Mouse (Mus musculus) MEL (cell line): ENCODE measurements around the gene Gm26566. TPM values are rescaled to one million over a fixed set of nuclear protein-coding genes. Genes with fewer than 3 reads are reported as not detected.
"Not testable (repeated sequence)": the region's sequence is repeated elsewhere in the genome, so short reads cannot be mapped to it uniquely, and the experiment has no call there.

ENCODE experiments used
- DNase-seq: peaks from one replicate; pipeline ENCODE4 v3.0.0; 2011; ENCODE audit warnings: low read depth, low spot score
- H3K27ac ChIP-seq: 2 replicates; pipeline ENCODE4 v1.5.1; 2012; ENCODE audit warnings: low read depth, mild to moderate bottlenecking, control low read depth, low read length, moderate library complexity; ENCODE audit not compliant: control insufficient read depth
- H3K27me3 ChIP-seq, 2 experiments: fragments of 150-350 bp in 1 of 2; sonication (generic) in 1 of 2; 2 replicates each; pipeline ENCODE4 v1.6.1; 2012; ENCODE audit warnings: low read length in 2 of 2, mild to moderate bottlenecking in 2 of 2, improper control_type of control experiment in 1 of 2, moderate library complexity in 1 of 2; ENCODE audit not compliant: insufficient read depth in 2 of 2, control insufficient read depth in 1 of 2
- H3K36me3 ChIP-seq, 2 experiments: 2 replicates each; pipeline ENCODE4 v1.6.1; 2012 to 2014; ENCODE audit warnings: low read length in 2 of 2, improper control_type of control experiment in 1 of 2, inconsistent platforms in 1 of 2, mild to moderate bottlenecking in 1 of 2; ENCODE audit not compliant: insufficient read depth in 2 of 2, control insufficient read depth in 1 of 2
- H3K4me1 ChIP-seq, 2 experiments: fragments of 150-350 bp in 1 of 2; sonication (generic) in 1 of 2; 2 replicates each; pipeline ENCODE4 v1.6.1; 2012; ENCODE audit warnings: low read length in 2 of 2, improper control_type of control experiment in 1 of 2, mild to moderate bottlenecking in 1 of 2; ENCODE audit not compliant: insufficient read depth in 2 of 2, control insufficient read depth in 1 of 2
- H3K4me3 ChIP-seq, 2 experiments: fragments of 150-350 bp in 1 of 2; sonication (generic) in 1 of 2; 2 replicates each; pipeline ENCODE4 v1.5.1; 2012; ENCODE audit warnings: low read depth in 2 of 2, low read length in 2 of 2, mild to moderate bottlenecking in 2 of 2, moderate library complexity in 2 of 2, control low read depth in 1 of 2, improper control_type of control experiment in 1 of 2; ENCODE audit not compliant: control insufficient read depth in 1 of 2, insufficient read depth in 1 of 2
- H3K79me2 ChIP-seq: 2 replicates; pipeline ENCODE4 v1.6.1; 2012; ENCODE audit warnings: mild to moderate bottlenecking, low read length, moderate library complexity; ENCODE audit not compliant: control insufficient read depth, poor library complexity, insufficient read depth
- H3K9ac ChIP-seq: 2 replicates; pipeline ENCODE4 v1.6.1; 2012; ENCODE audit warnings: low read depth, mild to moderate bottlenecking, control low read depth, low read length, moderate library complexity; ENCODE audit not compliant: control insufficient read depth, poor library complexity, severe bottlenecking
- H3K9me3 ChIP-seq: fragments of 150-350 bp; sonication (generic); replicated peaks from 2 replicates; pipeline ENCODE4 v1.6.1; 2012; ENCODE audit warnings: mild to moderate bottlenecking, low read length, improper control_type of control experiment, moderate library complexity; ENCODE audit not compliant: insufficient read depth
- BHLHE40 ChIP-seq: IDR thresholded peaks from 2 replicates; pipeline ENCODE4 v1.6.1; 2012; ENCODE audit warnings: low read depth, mild to moderate bottlenecking, inconsistent platforms, low read length, improper control_type of control experiment, borderline replicate concordance
- CTCF ChIP-seq, 3 experiments: IDR thresholded peaks in 2 of 3; conservative IDR thresholded peaks in 1 of 3; 2 replicates each; pipeline ENCODE4 v1.5.1; 2011 to 2012; ENCODE audit warnings: low read length in 3 of 3, low read depth in 2 of 3, mild to moderate bottlenecking in 2 of 3, improper control_type of control experiment in 1 of 3, inconsistent platforms in 1 of 3, mixed read lengths in 1 of 3, moderate library complexity in 1 of 3; ENCODE audit not compliant: control insufficient read depth in 1 of 3, insufficient read depth in 1 of 3, poor library complexity in 1 of 3, severe bottlenecking in 1 of 3
- ELF1 ChIP-seq: IDR thresholded peaks from 2 replicates; pipeline ENCODE4 v1.6.1; 2014; ENCODE audit warnings: low read depth, mild to moderate bottlenecking, inconsistent platforms, low read length, improper control_type of control experiment, moderate library complexity
- GABPA ChIP-seq: IDR thresholded peaks from 2 replicates; pipeline ENCODE4 v1.6.1; 2012; ENCODE audit warnings: low read depth, mild to moderate bottlenecking, inconsistent platforms, low read length, improper control_type of control experiment, moderate library complexity
- GATA1 ChIP-seq: IDR thresholded peaks from 2 replicates; pipeline ENCODE4 v1.6.1; 2011; ENCODE audit warnings: low read depth, low read length, improper control_type of control experiment
- JUND ChIP-seq: IDR thresholded peaks from 2 replicates; pipeline ENCODE4 v1.6.1; 2011; ENCODE audit warnings: low read depth, mild to moderate bottlenecking, improper control_type of control experiment, low read length
- KAT2A ChIP-seq: conservative IDR thresholded peaks from 2 replicates; pipeline ENCODE4 v1.6.1; 2012; ENCODE audit warnings: low read depth, low read length, improper control_type of control experiment, inconsistent platforms
- MAFK ChIP-seq: IDR thresholded peaks from 2 replicates; pipeline ENCODE4 v1.6.1; 2011; ENCODE audit warnings: low read depth, mild to moderate bottlenecking, low read length, improper control_type of control experiment, borderline replicate concordance
- MAX ChIP-seq: IDR thresholded peaks from 2 replicates; pipeline ENCODE4 v1.6.1; 2011; ENCODE audit warnings: low read length, improper control_type of control experiment
- MXI1 ChIP-seq: IDR thresholded peaks from 2 replicates; pipeline ENCODE4 v1.6.1; 2011; ENCODE audit warnings: mild to moderate bottlenecking, low read depth, low read length, improper control_type of control experiment
- NRF1 ChIP-seq: IDR thresholded peaks from 2 replicates; pipeline ENCODE4 v1.6.1; 2014; ENCODE audit warnings: low read depth, mild to moderate bottlenecking, inconsistent platforms, low read length, improper control_type of control experiment, moderate library complexity; ENCODE audit not compliant: poor library complexity, insufficient read depth, severe bottlenecking
- POLR2A ChIP-seq, 2 experiments: IDR thresholded peaks; 2 replicates each; pipeline ENCODE4 v1.6.1; 2011 to 2012; ENCODE audit warnings: low read length in 2 of 2, mild to moderate bottlenecking in 2 of 2, control low read depth in 1 of 2, improper control_type of control experiment in 1 of 2, low read depth in 1 of 2, moderate library complexity in 1 of 2; ENCODE audit not compliant: control insufficient read depth in 1 of 2, insufficient read depth in 1 of 2, poor library complexity in 1 of 2
- POLR2AphosphoS2 ChIP-seq: IDR thresholded peaks from 2 replicates; pipeline ENCODE4 v1.6.1; 2011; ENCODE audit warnings: low read length, improper control_type of control experiment
- RAD21 ChIP-seq: IDR thresholded peaks from 2 replicates; pipeline ENCODE4 v1.6.1; 2011; ENCODE audit warnings: mild to moderate bottlenecking, low read depth, low read length, improper control_type of control experiment
- SIN3A ChIP-seq: IDR thresholded peaks from 2 replicates; pipeline ENCODE4 v1.6.1; 2012; ENCODE audit warnings: low read length, improper control_type of control experiment, inconsistent platforms
- SMC3 ChIP-seq: IDR thresholded peaks from 2 replicates; pipeline ENCODE4 v1.6.1; 2011; ENCODE audit warnings: low read depth, low read length, improper control_type of control experiment
- TAL1 ChIP-seq: IDR thresholded peaks from 2 replicates; pipeline ENCODE4 v1.6.1; 2012; ENCODE audit warnings: mild to moderate bottlenecking, inconsistent platforms, low read length, moderate library complexity, mixed read lengths
- UBTF ChIP-seq: IDR thresholded peaks from 2 replicates; pipeline ENCODE4 v1.6.1; 2012; ENCODE audit warnings: low read depth, mild to moderate bottlenecking, inconsistent platforms, low read length, improper control_type of control experiment, moderate library complexity, borderline replicate concordance; ENCODE audit not compliant: insufficient read depth
- ZMIZ1 ChIP-seq: IDR thresholded peaks from 2 replicates; pipeline ENCODE4 v1.6.1; 2012; ENCODE audit warnings: low read depth, mild to moderate bottlenecking, inconsistent platforms, low read length, improper control_type of control experiment, moderate library complexity
- ZNF384 ChIP-seq: IDR thresholded peaks from 2 replicates; pipeline ENCODE4 v1.6.1; 2012; ENCODE audit warnings: low read depth, mild to moderate bottlenecking, inconsistent platforms, low read length, improper control_type of control experiment
- polyA plus RNA-seq, 2 experiments: library from polyadenylated mRNA; stranded (reverse) in 1 of 2; unstranded in 1 of 2; fragments of >175 nt in 1 of 2; fragments of >200 nt in 1 of 2; gene quantifications; 2 replicates each; pipeline versions ENCODE4 v1.2.1 to v1.2.4; 2012; ENCODE audit warnings: low replicate concordance in 2 of 2, low read depth in 1 of 2; ENCODE audit not compliant: insufficient read length in 2 of 2, insufficient read depth in 1 of 2, missing spikeins in 1 of 2
- total RNA-seq: library from RNA; depleted of rRNA; stranded (reverse); fragments of 300-350 nt; gene quantifications from 2 replicates; pipeline ENCODE4 v1.2.3, GENCODE M21; 2012

Gene Gm26566
- total and polyA plus RNA-seq, 3 experiments: 0.40 to 9.8 TPM; not detected in 1

- H3K4me1 ChIP-seq: no peaks in the 10 kb centered on the region
- no peak overlapping the region for H3K27ac ChIP-seq
- H3K9me3 ChIP-seq: no peaks in the 10 kb centered on the region
- no peak overlapping the region for H3K4me3 ChIP-seq
- DNase-seq: no peak
- peaks cover 3 to 5% of the 10 kb centered on the region in 2 experiments; a peak in 3 of 4 replicates for H3K27me3 ChIP-seq
- H3K36me3 ChIP-seq: no peaks in the 10 kb centered on the region
- TF ChIP-seq SIN3A (no peak), ZNF384 (no peak), RAD21 (peak; percentile 21), CTCF (IDR thresholded peaks at IDR 0.05 in 2 of 3, conservative IDR thresholded peaks at IDR 0.05 in 1 of 3; ENCODE audit: control insufficient read depth in 1 of 3, insufficient read depth in 1 of 3, low read depth in 2 of 3, low read length in 3 of 3, poor library complexity in 1 of 3, severe bottlenecking in 1 of 3) (peak in 1 of 3 experiments; percentile 36; a peak in 3 of 6 replicates)
- no peaks in the 10 kb centered on the region for H3K79me2 ChIP-seq
- H3K9ac ChIP-seq: no peak overlapping the region
These were observed 22.6 kb downstream of the Gm26566 start for GRCm38 (mm10) chr4:88744207-88744606.

- Histone ChIP-seq H3K9ac (no peak overlapping the region), H3K36me3 (no peaks in the 10 kb centered on the region), H3K4me3 (no peak overlapping the region), H3K4me1 (no peaks in the 10 kb centered on the region), H3K27me3 (no peaks in the 10 kb centered on the region; a peak in 2 of 4 replicates), H3K79me2 (no peaks in the 10 kb centered on the region), H3K9me3 (no peaks in the 10 kb centered on the region), H3K27ac (no peak overlapping the region)
- DNase-seq: no peak
- no peak for TF ChIP-seq UBTF
- TF ChIP-seq BHLHE40: no peak
- TF ChIP-seq POLR2AphosphoS2: no peak
- TF ChIP-seq GATA1: no peak
- no peak for TF ChIP-seq GABPA
- no peak for TF ChIP-seq MXI1
- TF ChIP-seq KAT2A: no peak
- no peak for TF ChIP-seq JUND
- no peak for TF ChIP-seq ELF1
- TF ChIP-seq ZMIZ1: no peak
- TF ChIP-seq NRF1: no peak
- TF ChIP-seq CTCF (IDR thresholded peaks at IDR 0.05 in 2 of 3, conservative IDR thresholded peaks at IDR 0.05 in 1 of 3; ENCODE audit: control insufficient read depth in 1 of 3, insufficient read depth in 1 of 3, low read depth in 2 of 3, low read length in 3 of 3, poor library complexity in 1 of 3, severe bottlenecking in 1 of 3): no peak
- no peak for TF ChIP-seq MAX
- TF ChIP-seq POLR2A (IDR thresholded peaks at IDR 0.05; ENCODE audit: control insufficient read depth in 1 of 2, insufficient read depth in 1 of 2, low read depth in 1 of 2, low read length in 2 of 2, poor library complexity in 1 of 2): no peak
- no peak for TF ChIP-seq TAL1
- TF ChIP-seq SMC3: no peak
- TF ChIP-seq MAFK: no peak
These were observed 28.3 kb downstream of the Gm26566 start for GRCm38 (mm10) chr4:88749926-88750325.

GRCm38 (mm10) chr4:88754818-88755340 lies 33.3 kb downstream of the Gm26566 start, which contains the start of gene Gm13271:
Gm13271 (plus strand) TSS chr4:88754868.
- not testable (repeated sequence) for H3K9ac ChIP-seq, H3K4me1 ChIP-seq, H3K27ac ChIP-seq, H3K27me3 ChIP-seq, H3K9me3 ChIP-seq, H3K36me3 ChIP-seq, H3K4me3 ChIP-seq, DNase-seq, H3K79me2 ChIP-seq
